Mouse (Mus musculus) brain, adult 10 weeks (tissue): Measurements from ENCODE around the gene Ttc5. TPM values are rescaled to one million over a fixed set of nuclear protein-coding genes. Genes with fewer than 3 reads are reported as not detected.

ENCODE experiments used
- polyA plus RNA-seq: library from polyadenylated mRNA; stranded (reverse); fragments of 350-450 nt; fragmentation: Illumina TruSeq; extraction: RNeasy Lipid Tissue Mini Kit (QIAGEN cat#74804); gene quantifications from one replicate; pipeline ENCODE4 v1.2.3, GENCODE M21; 2015; ENCODE audit warnings: low read depth, low replicate concordance

Ttc5 gene
- polyA plus RNA-seq, result 57.8 TPM

DNA sequence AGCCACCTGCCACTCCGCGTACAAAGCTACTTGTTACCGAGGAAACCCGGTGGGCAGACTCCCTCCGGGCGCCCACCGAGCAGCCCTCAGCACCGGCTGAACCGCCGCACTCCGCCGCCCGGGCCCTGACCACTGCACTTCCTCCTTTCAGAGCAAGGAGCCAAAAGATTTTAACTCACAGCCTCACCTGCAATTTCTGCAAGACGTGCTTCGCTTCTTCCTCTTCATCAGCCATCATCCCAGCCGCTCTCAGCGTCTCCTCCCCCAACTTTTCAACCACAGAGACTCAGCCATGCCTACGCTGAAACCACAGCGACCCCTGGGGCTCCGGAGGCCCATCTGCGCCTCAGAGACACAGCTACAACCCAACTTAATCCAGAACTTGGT, at the start of gene Ttc5:
Gene Ttc5, minus strand, starts transcription at position 269 of the 387 bp plus-strand sequence.

DNA sequence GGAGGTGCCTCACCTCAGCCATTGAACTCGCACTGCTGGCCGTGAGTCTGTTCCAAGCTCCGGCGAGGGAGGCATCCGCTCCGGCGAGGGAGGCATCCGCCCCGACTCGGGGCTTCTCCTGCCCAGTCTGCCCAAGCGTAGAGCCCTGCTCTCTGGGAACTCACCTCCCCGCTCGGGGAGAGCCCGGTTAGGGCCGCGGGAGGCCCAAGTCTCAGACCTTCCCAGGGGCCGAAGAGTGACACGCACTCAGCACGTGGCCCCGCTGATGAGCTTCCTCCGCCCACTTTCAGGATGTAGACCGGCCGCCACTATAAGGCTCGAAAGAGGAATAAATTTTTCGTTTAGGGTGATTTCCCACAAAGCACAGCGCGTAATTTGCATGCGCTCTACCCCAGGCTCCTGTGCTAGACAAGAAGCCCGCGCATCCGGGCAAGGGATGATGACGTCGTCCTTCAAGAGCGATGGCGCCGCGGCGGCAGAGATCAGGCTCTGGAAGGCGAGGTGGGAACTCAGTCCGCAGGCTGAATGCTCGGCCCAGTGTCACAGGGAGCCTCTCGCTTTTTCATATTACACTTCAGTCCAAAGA, 22.3 kb upstream of the Ttc5 start, which contains the start of the genes Ccnb1ip1 and Parp2:
Gene Ccnb1ip1, minus strand, starts transcription at position 246 of the 586 bp plus-strand sequence.
Gene Parp2, plus strand, starts transcription at position 355 of the 586 bp plus-strand sequence.

DNA sequence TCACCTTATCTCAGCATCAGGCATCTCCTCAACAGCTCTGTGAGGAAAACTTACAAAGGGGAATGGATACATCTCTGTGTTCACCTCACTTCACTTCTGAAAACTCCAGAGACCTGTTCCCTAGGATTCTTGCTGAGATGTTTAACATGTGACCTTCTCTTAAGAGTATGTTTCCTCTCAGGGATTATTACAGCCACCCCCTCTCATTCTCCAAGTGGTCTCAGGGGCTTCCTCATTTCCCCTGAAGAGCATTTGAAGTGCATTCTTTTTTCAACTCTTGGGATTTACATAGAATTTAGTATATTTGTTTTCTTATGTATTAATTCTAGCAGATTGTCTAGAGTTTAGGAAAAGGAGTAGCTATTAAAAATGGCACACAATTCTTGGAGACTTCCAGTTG, 40.3 kb downstream of the Ttc5 start, which contains the start of gene Olfr749:
Gene Olfr749, minus strand, starts transcription at position 101 of the 400 bp plus-strand sequence.

Other genes with a start within 250 kb of the Ttc5 start
- gene Olfr744, start 170.6 kb downstream of the Ttc5 start, polyA plus RNA-seq, result not detected
- gene Olfr745, start 146.1 kb downstream of the Ttc5 start, polyA plus RNA-seq, result not detected
- not detected for gene Olfr746, start 138.4 kb downstream of the Ttc5 start, polyA plus RNA-seq
- not detected for gene Olfr747, start 92.3 kb downstream of the Ttc5 start, polyA plus RNA-seq
- gene Olfr748, start 78.1 kb downstream of the Ttc5 start, polyA plus RNA-seq, result not detected
- not detected for gene Olfr749, start 40.4 kb downstream of the Ttc5 start, polyA plus RNA-seq
- gene Ccnb1ip1, start 22.2 kb upstream of the Ttc5 start, polyA plus RNA-seq, result not detected
- gene Parp2, start 22.3 kb upstream of the Ttc5 start, polyA plus RNA-seq, result 26.5 TPM
- 7.2 TPM for gene Tep1, start 85.0 kb upstream of the Ttc5 start, polyA plus RNA-seq
- gene Klhl33, start 112.0 kb upstream of the Ttc5 start, polyA plus RNA-seq, result 4.0 TPM
- gene Osgep, start 139.4 kb upstream of the Ttc5 start, polyA plus RNA-seq, result 56.7 TPM
- gene Apex1, start 139.4 kb upstream of the Ttc5 start, polyA plus RNA-seq, result 67.7 TPM
- gene Pip4p1, start 145.3 kb upstream of the Ttc5 start, polyA plus RNA-seq, result 131 TPM
- gene Pnp, start 145.6 kb upstream of the Ttc5 start, polyA plus RNA-seq, result 18.9 TPM
- 29.9 TPM for gene Gm49342, start 159.0 kb upstream of the Ttc5 start, polyA plus RNA-seq
- gene Pnp2, start 170.5 kb upstream of the Ttc5 start, polyA plus RNA-seq, result 1.4 TPM
- gene Rnase10, start 222.2 kb upstream of the Ttc5 start, polyA plus RNA-seq, result not detected